Mouse (Mus musculus): Measurements from ENCODE around the gene Krt72. TPM values are rescaled to one million over a fixed set of nuclear protein-coding genes. Genes with fewer than 3 reads are reported as not detected.

Gene Krt72
- polyA plus RNA-seq, 1 experiment from 2014 or later = 8.2 TPM

- WGBS = 62% methylated on average over 5 of the region's 5 CpGs
- no peak overlapping the region for H3K4me3 ChIP-seq (replicated peaks)
- peak overlapping the region; percentile 80 for H3K27ac ChIP-seq (replicated peaks)
- H3K36me3 ChIP-seq = no peaks in the 10 kb centered on the region
- ATAC-seq (ENCODE audit: insufficient number of reproducible peaks, low FRiP score, low TSS enrichment, low read depth) = no peak
- no peaks in the 10 kb centered on the region for H3K9me3 ChIP-seq (replicated peaks)
- H3K4me2 ChIP-seq (replicated peaks) = no peak overlapping the region
- no peaks in the 10 kb centered on the region for H3K27me3 ChIP-seq
- H3K9ac ChIP-seq = no peak overlapping the region
- H3K4me1 ChIP-seq = peaks cover 15% of the 10 kb centered on the region; the same call in 1 of the 2 replicates
Measured at GRCm38 (mm10) chr15:101772080-101772710, 14.1 kb downstream of the Krt72 start.

- no peaks in the 10 kb centered on the region for H3K27me3 ChIP-seq
- 36% methylated on average over 8 of the region's 8 CpGs for WGBS
- ATAC-seq (ENCODE audit: insufficient number of reproducible peaks, low FRiP score, low TSS enrichment, low read depth) = no peak
- H3K27ac ChIP-seq (replicated peaks) = peak overlapping the region; percentile 80
- no peak overlapping the region for H3K9ac ChIP-seq
- H3K4me3 ChIP-seq (replicated peaks) = no peak overlapping the region
- H3K9me3 ChIP-seq (replicated peaks) = no peaks in the 10 kb centered on the region
- peaks cover 15% of the 10 kb centered on the region; the same call in 1 of the 2 replicates for H3K4me1 ChIP-seq
- no peaks in the 10 kb centered on the region for H3K36me3 ChIP-seq
- peak overlapping the region; percentile 12; the same call in 1 of the 2 replicates for H3K4me2 ChIP-seq (replicated peaks)
Measured at GRCm38 (mm10) chr15:101770226-101770625, 16.0 kb downstream of the Krt72 start.

- no peak within 1 kb of the TSS for H3K4me2 ChIP-seq (replicated peaks)
- H3K9me3 ChIP-seq (replicated peaks) = no peaks in the 10 kb centered on the region
- no peaks in the 10 kb centered on the region for H3K4me1 ChIP-seq
- no peak within 1 kb of the TSS for H3K4me3 ChIP-seq (replicated peaks)
- no peak within 1 kb of the TSS for H3K9ac ChIP-seq
- H3K27me3 ChIP-seq = no peaks in the 10 kb centered on the region
- WGBS = 59% methylated on average over 14 of the region's 14 CpGs
- no peak within 1 kb of the TSS for H3K27ac ChIP-seq (replicated peaks)
- no peak for ATAC-seq (ENCODE audit: insufficient number of reproducible peaks, low FRiP score, low TSS enrichment, low read depth)
- no peaks in the 10 kb centered on the region for H3K36me3 ChIP-seq
Measured at GRCm38 (mm10) chr15:101742711-101743110, 43.5 kb downstream of the Krt72 start, which contains the start of gene Krt71. Krt71 (minus strand) TSS chr15:101743109.

GRCm38 (mm10) chr15:101737786-101738185, 48.5 kb downstream of the Krt72 start:
- no peak overlapping the region for H3K4me2 ChIP-seq (replicated peaks)
- H3K4me3 ChIP-seq (replicated peaks) = no peak overlapping the region
- H3K27me3 ChIP-seq = no peaks in the 10 kb centered on the region
- no peaks in the 10 kb centered on the region for H3K36me3 ChIP-seq
- 0 out of 2 replicates have a peak, but pooled peaks cover 4% of the 10 kb centered on the region for H3K4me1 ChIP-seq
- WGBS = 76% methylated on average over 7 of the region's 7 CpGs
- no peak overlapping the region for H3K9ac ChIP-seq
- ATAC-seq (ENCODE audit: insufficient number of reproducible peaks, low FRiP score, low TSS enrichment, low read depth) = no peak
- H3K9me3 ChIP-seq (replicated peaks) = no peaks in the 10 kb centered on the region
- H3K27ac ChIP-seq (replicated peaks) = no peak overlapping the region

- Histone ChIP-seq H3K4me3 (replicated peaks) (no peak overlapping the region), H3K9me3 (replicated peaks) (no peaks in the 10 kb centered on the region), H3K4me2 (replicated peaks) (no peak overlapping the region), H3K4me1 (0 out of 2 replicates have a peak, but pooled peaks cover 4% of the 10 kb centered on the region), H3K36me3 (no peaks in the 10 kb centered on the region), H3K27me3 (no peaks in the 10 kb centered on the region), H3K9ac (no peak overlapping the region), H3K27ac (replicated peaks) (no peak overlapping the region)
- ATAC-seq (ENCODE audit: insufficient number of reproducible peaks, low FRiP score, low TSS enrichment, low read depth) = no peak
Measured at GRCm38 (mm10) chr15:101730653-101731052, 55.6 kb downstream of the Krt72 start.

Other genes starting within 250 kb of the Krt72 start
- gene Krt82, start 235.8 kb downstream of the Krt72 start, polyA plus RNA-seq (2015; fragmentation: Nextera tagmentation; extraction: Ambion mirVana) = 2.1 and 2.8 TPM in 2 replicates
- gene Krt90, start 223.5 kb downstream of the Krt72 start, polyA plus RNA-seq (2015; fragmentation: Nextera tagmentation; extraction: Ambion mirVana) = 2.4 and 2.6 TPM in 2 replicates
- 8.8 and 13.7 TPM in 2 replicates for gene Krt75, start 212.6 kb downstream of the Krt72 start, polyA plus RNA-seq (2015; fragmentation: Nextera tagmentation; extraction: Ambion mirVana)
- not detected in 2 replicates for gene Gm5414, start 158.3 kb downstream of the Krt72 start, polyA plus RNA-seq (2015; fragmentation: Nextera tagmentation; extraction: Ambion mirVana)
- gene Gm5478, start 139.1 kb downstream of the Krt72 start, polyA plus RNA-seq (2015; fragmentation: Nextera tagmentation; extraction: Ambion mirVana) = not detected in 2 replicates
- 8.2 and 9.1 TPM in 2 replicates for gene Krt6b, start 106.2 kb downstream of the Krt72 start, polyA plus RNA-seq (2015; fragmentation: Nextera tagmentation; extraction: Ambion mirVana)
- gene Krt6a, start 92.2 kb downstream of the Krt72 start, polyA plus RNA-seq (2015; fragmentation: Nextera tagmentation; extraction: Ambion mirVana) = 310 and 324 TPM in 2 replicates
- 867 and 987 TPM in 2 replicates for gene Krt5, start 73.6 kb downstream of the Krt72 start, polyA plus RNA-seq (2015; fragmentation: Nextera tagmentation; extraction: Ambion mirVana)
- gene Krt71, start 43.4 kb downstream of the Krt72 start, polyA plus RNA-seq (2015; fragmentation: Nextera tagmentation; extraction: Ambion mirVana) = 101 and 197 TPM in 2 replicates
- gene Krt73, start 15.9 kb upstream of the Krt72 start, polyA plus RNA-seq (2015; fragmentation: Nextera tagmentation; extraction: Ambion mirVana) = 17.2 and 30.5 TPM in 2 replicates
- 1.2 and 2.0 TPM in 2 replicates for gene Krt2, start 31.7 kb upstream of the Krt72 start, polyA plus RNA-seq (2015; fragmentation: Nextera tagmentation; extraction: Ambion mirVana)
- 757 and 778 TPM in 2 replicates for gene Krt1, start 64.3 kb upstream of the Krt72 start, polyA plus RNA-seq (2015; fragmentation: Nextera tagmentation; extraction: Ambion mirVana)
- 67.0 and 80.2 TPM in 2 replicates for gene Krt77, start 83.2 kb upstream of the Krt72 start, polyA plus RNA-seq (2015; fragmentation: Nextera tagmentation; extraction: Ambion mirVana)
- gene Krt76, start 106.5 kb upstream of the Krt72 start, polyA plus RNA-seq (2015; fragmentation: Nextera tagmentation; extraction: Ambion mirVana) = 0.63 and 2.2 TPM in 2 replicates
- 212 and 217 TPM in 2 replicates for gene Krt4, start 138.3 kb upstream of the Krt72 start, polyA plus RNA-seq (2015; fragmentation: Nextera tagmentation; extraction: Ambion mirVana)
- 67.2 and 70.6 TPM in 2 replicates for gene Krt79, start 153.9 kb upstream of the Krt72 start, polyA plus RNA-seq (2015; fragmentation: Nextera tagmentation; extraction: Ambion mirVana)
- 11.5 and 14.1 TPM in 2 replicates for gene Krt78, start 167.8 kb upstream of the Krt72 start, polyA plus RNA-seq (2015; fragmentation: Nextera tagmentation; extraction: Ambion mirVana)
- 131 and 181 TPM in 2 replicates for gene Krt8, start 218.0 kb upstream of the Krt72 start, polyA plus RNA-seq (2015; fragmentation: Nextera tagmentation; extraction: Ambion mirVana)
- gene Krt18, start 241.7 kb upstream of the Krt72 start, polyA plus RNA-seq (2015; fragmentation: Nextera tagmentation; extraction: Ambion mirVana) = 87.8 and 119 TPM in 2 replicates